Mouse (Mus musculus) embryonic facial prominence, embryonic 13.5 days (tissue): ENCODE measurements around the gene Enc1. TPM values are rescaled to one million over a fixed set of nuclear protein-coding genes. Genes with fewer than 3 reads are reported as not detected.

ENCODE experiments used
- ATAC-seq: fragments of 200-750 bp; cut with Nextera tagmentation; 2 replicates; pipeline ENCODE4 v1.8.0; 2017; ENCODE audit warnings: low read depth; ENCODE audit not compliant: insufficient number of reproducible peaks, insufficient read depth, low FRiP score, low TSS enrichment
- H3K27ac ChIP-seq: fragments of 300-500 bp; sonication (generic); 2 replicates; pipeline ENCODE4 v1.5.1; 2015; ENCODE audit warnings: moderate library complexity, mild to moderate bottlenecking, inconsistent platforms
- H3K27me3 ChIP-seq: fragments of 300-500 bp; sonication (generic); 2 replicates; pipeline ENCODE4 v1.6.1; 2015; ENCODE audit warnings: mild to moderate bottlenecking, inconsistent platforms
- H3K36me3 ChIP-seq: fragments of 300-500 bp; sonication (generic); 2 replicates; pipeline ENCODE4 v1.6.1; 2015; ENCODE audit warnings: mild to moderate bottlenecking, inconsistent platforms
- H3K4me1 ChIP-seq: fragments of 300-500 bp; sonication (generic); 2 replicates; pipeline ENCODE4 v1.6.1; 2015; ENCODE audit warnings: inconsistent platforms
- H3K4me2 ChIP-seq: fragments of 300-500 bp; sonication (generic); 2 replicates; pipeline ENCODE4 v1.6.1; 2015; ENCODE audit warnings: moderate library complexity, mild to moderate bottlenecking, inconsistent platforms
- H3K4me3 ChIP-seq: fragments of 300-500 bp; sonication (generic); 2 replicates; pipeline ENCODE4 v1.5.1; 2015; ENCODE audit warnings: mild to moderate bottlenecking, inconsistent platforms
- H3K9ac ChIP-seq: fragments of 300-500 bp; sonication (generic); 2 replicates; pipeline ENCODE4 v1.6.1; 2015; ENCODE audit warnings: mild to moderate bottlenecking, inconsistent platforms
- H3K9me3 ChIP-seq: fragments of 300-500 bp; sonication (generic); 2 replicates; pipeline ENCODE4 v1.6.1; 2016; ENCODE audit warnings: inconsistent platforms
- WGBS: fragments of 180-500 bp; shearing (Covaris S2); methylation state at CpG from one replicate; pipeline ENCODE4 v1.1.7; 2015; ENCODE audit warnings: mixed read lengths; 5-methylcytosine and 5-hydroxymethylcytosine counted together
- polyA plus RNA-seq: library from polyadenylated mRNA; unstranded; fragments of >200 nt; fragmentation: Nextera tagmentation; extraction: Ambion mirVana; gene quantifications from 2 replicates; pipeline ENCODE4 v1.2.1, GENCODE M21; 2015

Gene Enc1
- polyA plus RNA-seq, 1 experiment from 2014 or later, result 7.0 TPM

GRCm38 (mm10) chr13:97271641-97272040 is 30.7 kb downstream of the Enc1 start:
- no peak overlapping the region for H3K4me2 ChIP-seq
- H3K27ac ChIP-seq, result no peak overlapping the region
- no peak overlapping the region for H3K9ac ChIP-seq
- no peaks in the 10 kb centered on the region for H3K9me3 ChIP-seq
- no peak overlapping the region for H3K4me3 ChIP-seq
- WGBS, result 72% methylated on average over 6 of the region's 6 CpGs
- ATAC-seq, result no peak
- no peaks in the 10 kb centered on the region for H3K36me3 ChIP-seq
- H3K4me1 ChIP-seq, result peaks cover 12% of the 10 kb centered on the region
- H3K27me3 ChIP-seq, result no peaks in the 10 kb centered on the region

- Histone ChIP-seq H3K27ac (no peak overlapping the region), H3K36me3 (no peaks in the 10 kb centered on the region), H3K27me3 (no peaks in the 10 kb centered on the region), H3K4me1 (peaks cover 24% of the 10 kb centered on the region), H3K4me2 (no peak overlapping the region), H3K4me3 (no peak overlapping the region), H3K9ac (no peak overlapping the region), H3K9me3 (no peaks in the 10 kb centered on the region)
- ATAC-seq, result no peak
- WGBS, result 71% methylated on average over 3 of the region's 3 CpGs
Measured at GRCm38 (mm10) chr13:97274757-97275156, 33.9 kb downstream of the Enc1 start.

GRCm38 (mm10) chr13:97275482-97275881 is 34.6 kb downstream of the Enc1 start:
- ATAC-seq, result no peak
- H3K9me3 ChIP-seq, result no peaks in the 10 kb centered on the region
- no peak overlapping the region for H3K27ac ChIP-seq
- H3K4me3 ChIP-seq, result no peak overlapping the region
- H3K27me3 ChIP-seq, result no peaks in the 10 kb centered on the region
- H3K4me1 ChIP-seq, result peaks cover 24% of the 10 kb centered on the region
- H3K36me3 ChIP-seq, result no peaks in the 10 kb centered on the region
- 75% methylated on average over 10 of the region's 10 CpGs for WGBS
- no peak overlapping the region for H3K9ac ChIP-seq
- no peak overlapping the region for H3K4me2 ChIP-seq

GRCm38 (mm10) chr13:97282051-97282910 is 41.4 kb downstream of the Enc1 start:
- peak overlapping the region; percentile 33 for H3K4me3 ChIP-seq
- peak overlapping the region; percentile 57 for H3K9ac ChIP-seq
- H3K4me2 ChIP-seq, result peak overlapping the region; percentile 63
- H3K9me3 ChIP-seq, result no peaks in the 10 kb centered on the region
- H3K27me3 ChIP-seq, result peaks cover 19% of the 10 kb centered on the region
- 14% methylated on average over 26 of the region's 26 CpGs for WGBS
- H3K36me3 ChIP-seq, result no peaks in the 10 kb centered on the region
- peaks cover 21% of the 10 kb centered on the region for H3K4me1 ChIP-seq
- ATAC-seq, result no peak
- H3K27ac ChIP-seq, result 0 out of 2 replicates have a peak overlapping the region, but pooled peaks have one; percentile 5

- H3K9me3 ChIP-seq, result no peaks in the 10 kb centered on the region
Measured at GRCm38 (mm10) chr13:97282911-97283281, 42.0 kb downstream of the Enc1 start.

GRCm38 (mm10) chr13:97287046-97287445 is 46.1 kb downstream of the Enc1 start:
- H3K9me3 ChIP-seq, result no peaks in the 10 kb centered on the region
- no peak overlapping the region for H3K4me2 ChIP-seq
- H3K36me3 ChIP-seq, result no peaks in the 10 kb centered on the region
- no peak for ATAC-seq
- peaks cover 19% of the 10 kb centered on the region for H3K27me3 ChIP-seq
- H3K27ac ChIP-seq, result no peak overlapping the region
- H3K4me1 ChIP-seq, result peaks cover 13% of the 10 kb centered on the region
- 84% methylated on average over 3 of the region's 3 CpGs for WGBS
- no peak overlapping the region for H3K4me3 ChIP-seq
- H3K9ac ChIP-seq, result no peak overlapping the region

More at GRCm38 (mm10) chr13:97282911-97283281, 42.0 kb downstream of the Enc1 start:
- H3K4me3 ChIP-seq, result peak overlapping the region; percentile 33; the same call in 1 of the 2 replicates
- H3K36me3 ChIP-seq, result no peaks in the 10 kb centered on the region
- H3K9ac ChIP-seq, result no peak overlapping the region
- no peak overlapping the region for H3K27ac ChIP-seq
- peak overlapping the region; percentile 63 for H3K4me2 ChIP-seq
- WGBS, result 6% methylated on average over 9 of the region's 9 CpGs
- H3K4me1 ChIP-seq, result peaks cover 15% of the 10 kb centered on the region
- no peak for ATAC-seq
- peaks cover 19% of the 10 kb centered on the region for H3K27me3 ChIP-seq

- peaks cover 7% of the 10 kb centered on the region; the same call in 1 of the 2 replicates for H3K4me1 ChIP-seq
- H3K9me3 ChIP-seq, result no peaks in the 10 kb centered on the region
- whole genome bisulfite sequencing, result 38% methylated on average over 3 of the region's 3 CpGs
- H3K27me3 ChIP-seq, result peaks cover 13% of the 10 kb centered on the region
- no peaks in the 10 kb centered on the region for H3K36me3 ChIP-seq
- H3K9ac ChIP-seq, result no peak overlapping the region
- no peak overlapping the region for H3K4me3 ChIP-seq
- ATAC-seq, result no peak
- H3K27ac ChIP-seq, result no peak overlapping the region
- H3K4me2 ChIP-seq, result no peak overlapping the region
Measured at GRCm38 (mm10) chr13:97290747-97291146, 49.8 kb downstream of the Enc1 start.

- H3K4me2 ChIP-seq, result no peak overlapping the region
- no peaks in the 10 kb centered on the region for H3K36me3 ChIP-seq
- H3K27ac ChIP-seq, result no peak overlapping the region
- H3K27me3 ChIP-seq, result peaks cover 13% of the 10 kb centered on the region
- WGBS, result 68% methylated on average over 17 of the region's 17 CpGs
- H3K4me1 ChIP-seq, result peaks cover 7% of the 10 kb centered on the region; the same call in 1 of the 2 replicates
- H3K4me3 ChIP-seq, result no peak overlapping the region
- no peak for ATAC-seq
- H3K9ac ChIP-seq, result no peak overlapping the region
- no peaks in the 10 kb centered on the region for H3K9me3 ChIP-seq
Measured at GRCm38 (mm10) chr13:97291354-97291753, 50.4 kb downstream of the Enc1 start.

- peaks cover 7% of the 10 kb centered on the region; the same call in 1 of the 2 replicates for H3K4me1 ChIP-seq
- peaks cover 13% of the 10 kb centered on the region for H3K27me3 ChIP-seq
- H3K9me3 ChIP-seq, result no peaks in the 10 kb centered on the region
- H3K9ac ChIP-seq, result no peak overlapping the region
- H3K27ac ChIP-seq, result no peak overlapping the region
- ATAC-seq, result no peak
- WGBS, result 50% methylated on average over 8 of the region's 8 CpGs
- no peak overlapping the region for H3K4me2 ChIP-seq
- H3K4me3 ChIP-seq, result no peak overlapping the region
- H3K36me3 ChIP-seq, result no peaks in the 10 kb centered on the region
Measured at GRCm38 (mm10) chr13:97292026-97292425, 51.1 kb downstream of the Enc1 start.

GRCm38 (mm10) chr13:97292451-97293245 is 51.7 kb downstream of the Enc1 start:
- ATAC-seq, result no peak
- peaks cover 7% of the 10 kb centered on the region; the same call in 1 of the 2 replicates for H3K4me1 ChIP-seq
- no peak overlapping the region for H3K4me2 ChIP-seq
- H3K4me3 ChIP-seq, result no peak overlapping the region
- no peaks in the 10 kb centered on the region for H3K9me3 ChIP-seq
- H3K36me3 ChIP-seq, result no peaks in the 10 kb centered on the region
- H3K27me3 ChIP-seq, result peaks cover 13% of the 10 kb centered on the region
- WGBS, result 16% methylated on average over 12 of the region's 12 CpGs
- H3K27ac ChIP-seq, result no peak overlapping the region
- H3K9ac ChIP-seq, result no peak overlapping the region

- Histone ChIP-seq H3K36me3 (no peaks in the 10 kb centered on the region), H3K9ac (no peak overlapping the region), H3K27me3 (peaks cover 13% of the 10 kb centered on the region), H3K4me3 (no peak overlapping the region), H3K9me3 (no peaks in the 10 kb centered on the region), H3K4me1 (peaks cover 7% of the 10 kb centered on the region; the same call in 1 of the 2 replicates), H3K27ac (no peak overlapping the region), H3K4me2 (no peak overlapping the region)
- ATAC-seq, result no peak
- 61% methylated on average over 9 of the region's 9 CpGs for WGBS
Measured at GRCm38 (mm10) chr13:97295101-97295852, 54.4 kb downstream of the Enc1 start.
